Mouse (Mus musculus) heart, embryonic 15.5 days (tissue): ENCODE results near the gene Unc13c. TPM values are rescaled to one million over a fixed set of nuclear protein-coding genes. Genes with fewer than 3 reads are reported as not detected.

Experiments
- ATAC-seq: fragments of 200-750 bp; cut with Nextera tagmentation; replicated peaks from 2 replicates; pipeline ENCODE4 v1.8.0; 2017; ENCODE audit warnings: low read depth, moderate TSS enrichment; ENCODE audit not compliant: insufficient number of reproducible peaks, insufficient read depth, low FRiP score
- H3K27ac ChIP-seq: fragments of 300-500 bp; sonication (generic); 2 replicates; pipeline ENCODE4 v1.5.1; 2015; ENCODE audit warnings: mild to moderate bottlenecking, inconsistent platforms
- H3K27me3 ChIP-seq: fragments of 300-500 bp; sonication (generic); 2 replicates; pipeline ENCODE4 v1.6.1; 2015; ENCODE audit warnings: inconsistent platforms
- H3K36me3 ChIP-seq: fragments of 300-500 bp; sonication (generic); 2 replicates; pipeline ENCODE4 v1.6.1; 2015; ENCODE audit warnings: mild to moderate bottlenecking, inconsistent platforms
- H3K4me1 ChIP-seq: fragments of 300-500 bp; sonication (generic); replicated peaks from 2 replicates; pipeline ENCODE4 v1.6.1; 2015; ENCODE audit warnings: inconsistent platforms
- H3K4me2 ChIP-seq: fragments of 300-500 bp; sonication (generic); 2 replicates; pipeline ENCODE4 v1.6.1; 2015; ENCODE audit warnings: inconsistent platforms, mild to moderate bottlenecking, moderate library complexity
- H3K4me3 ChIP-seq: fragments of 300-500 bp; sonication (generic); 2 replicates; pipeline ENCODE4 v1.5.1; 2015; ENCODE audit warnings: mild to moderate bottlenecking, inconsistent platforms
- H3K9ac ChIP-seq: fragments of 300-500 bp; sonication (generic); 2 replicates; pipeline ENCODE4 v1.6.1; 2015; ENCODE audit warnings: mild to moderate bottlenecking, inconsistent platforms
- H3K9me3 ChIP-seq: fragments of 300-500 bp; sonication (generic); replicated peaks from 2 replicates; pipeline ENCODE4 v1.6.1; 2016; ENCODE audit warnings: inconsistent platforms
- WGBS: fragments of 180-500 bp; shearing (Covaris S2); methylation state at CpG from one replicate; pipeline ENCODE4 v1.1.7; 2015; ENCODE audit warnings: mixed read lengths; 5-methylcytosine and 5-hydroxymethylcytosine counted together
- polyA plus RNA-seq: library from polyadenylated mRNA; unstranded; fragments of >200 nt; fragmentation: Nextera tagmentation; extraction: Ambion mirVana; gene quantifications from 2 replicates; pipeline ENCODE4 v1.2.1, GENCODE M21; 2015

Unc13c gene
- polyA plus RNA-seq, 1 experiment from 2014 or later: 2.1 TPM

DNA sequence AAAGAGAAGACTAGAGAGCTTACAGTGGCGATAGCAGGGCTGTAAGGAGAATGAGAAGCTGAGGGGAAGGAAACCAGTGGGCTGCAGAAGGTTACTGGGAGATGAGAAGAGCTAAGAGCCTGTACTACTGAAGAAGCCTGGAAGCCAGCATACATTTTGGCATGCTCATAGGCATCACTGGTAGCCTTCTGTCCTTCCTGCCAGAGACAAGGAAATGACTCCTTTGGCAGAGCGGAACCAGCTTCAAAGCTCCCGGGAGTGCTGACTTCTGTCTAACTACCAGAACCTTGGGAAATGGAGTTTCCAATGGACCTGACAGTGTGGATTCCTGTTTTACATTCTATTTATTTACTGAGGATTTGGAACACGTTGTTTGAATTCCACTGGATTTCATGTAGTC is 244.0 kb downstream of the Unc13c start:
- Histone ChIP-seq H3K4me2 (no peak overlapping the region), H3K4me3 (no peak overlapping the region), H3K27me3 (no peaks in the 10 kb centered on the region), H3K36me3 (no peaks in the 10 kb centered on the region), H3K9ac (no peak overlapping the region), H3K27ac (no peak overlapping the region), H3K4me1 (0 out of 2 replicates have a peak, but pooled peaks cover 2% of the 10 kb centered on the region), H3K9me3 (no peaks in the 10 kb centered on the region)
- ATAC-seq: no peak
- WGBS: 82% methylated on average over 4 of the region's 4 CpGs

DNA sequence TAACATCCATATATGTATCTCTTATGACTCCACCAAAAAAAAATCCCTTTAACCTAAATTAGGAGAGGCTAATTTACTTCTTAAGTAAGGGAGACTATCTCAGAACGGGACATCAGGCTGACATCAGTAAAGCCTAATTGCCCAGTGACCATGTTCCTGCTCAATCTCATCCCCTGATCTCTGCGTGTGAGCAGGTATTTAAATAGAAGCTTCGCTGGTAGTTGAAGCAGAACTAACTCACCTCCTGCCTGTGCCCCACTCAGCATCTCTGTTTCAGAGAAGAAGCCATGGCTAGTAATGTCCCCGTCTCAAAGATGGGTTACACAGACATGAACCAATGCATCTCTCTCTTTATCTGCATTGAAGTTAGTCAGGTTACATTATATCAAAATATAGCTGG is 255.3 kb downstream of the Unc13c start:
- no peaks in the 10 kb centered on the region for H3K36me3 ChIP-seq
- H3K4me1 ChIP-seq: no peaks in the 10 kb centered on the region
- no peak overlapping the region for H3K4me2 ChIP-seq
- WGBS: 43% methylated on average over 4 of the region's 4 CpGs
- ATAC-seq: no peak
- no peak overlapping the region for H3K9ac ChIP-seq
- H3K27me3 ChIP-seq: no peaks in the 10 kb centered on the region
- H3K27ac ChIP-seq: no peak overlapping the region
- H3K4me3 ChIP-seq: no peak overlapping the region
- no peaks in the 10 kb centered on the region for H3K9me3 ChIP-seq

DNA sequence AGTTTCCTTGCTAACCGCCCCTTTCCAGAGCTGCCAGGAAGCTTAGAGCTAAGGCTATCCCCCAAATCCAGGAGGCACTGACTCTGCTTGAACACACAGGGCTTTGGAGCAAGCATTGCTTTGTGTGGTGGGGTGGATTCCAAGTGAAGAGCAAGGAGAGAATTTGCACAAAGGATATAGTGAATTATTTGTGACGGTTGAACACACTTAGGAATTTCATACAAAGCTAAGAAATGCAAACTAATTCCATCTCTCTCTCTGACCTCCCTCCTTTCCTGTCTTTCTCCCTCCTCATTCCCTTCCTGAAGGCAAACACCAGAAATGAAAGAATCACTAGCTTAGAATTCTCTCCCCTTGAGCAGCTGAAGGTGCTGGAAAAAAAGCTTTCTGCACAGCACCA is 271.7 kb downstream of the Unc13c start:
- Histone ChIP-seq H3K36me3 (no peaks in the 10 kb centered on the region), H3K4me3 (no peak overlapping the region), H3K4me1 (no peaks in the 10 kb centered on the region), H3K9me3 (no peaks in the 10 kb centered on the region), H3K27me3 (no peaks in the 10 kb centered on the region), H3K9ac (no peak overlapping the region), H3K27ac (no peak overlapping the region), H3K4me2 (no peak overlapping the region)
- WGBS: 70% methylated on average over 2 of the region's 2 CpGs
- no peak for ATAC-seq

DNA sequence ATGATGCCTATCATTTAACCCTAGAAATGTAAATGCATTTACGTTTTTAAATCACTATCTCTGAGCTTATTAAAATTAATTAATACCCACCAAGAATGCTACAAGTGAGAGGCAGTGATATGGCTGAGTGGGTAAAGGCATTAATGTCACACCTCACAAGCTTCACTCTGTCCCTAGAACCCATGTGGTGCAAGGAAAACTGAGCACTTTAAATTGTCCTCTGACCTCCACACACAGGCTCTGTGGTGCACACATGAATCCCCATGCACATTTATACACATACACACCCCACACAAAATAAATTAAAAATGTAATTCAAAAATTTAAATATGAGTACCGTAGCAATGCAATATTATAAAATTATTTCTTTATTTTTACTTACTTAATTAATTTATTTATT is 287.2 kb downstream of the Unc13c start:
- no peaks in the 10 kb centered on the region for H3K27me3 ChIP-seq
- no peak for ATAC-seq
- no peak overlapping the region for H3K27ac ChIP-seq
- H3K9ac ChIP-seq: no peak overlapping the region
- WGBS: 88% methylated on average over 2 of the region's 2 CpGs
- H3K36me3 ChIP-seq: no peaks in the 10 kb centered on the region
- H3K4me3 ChIP-seq: no peak overlapping the region
- H3K4me1 ChIP-seq: peaks cover 7% of the 10 kb centered on the region; the same call in 1 of the 2 replicates
- H3K4me2 ChIP-seq: no peak overlapping the region
- no peaks in the 10 kb centered on the region for H3K9me3 ChIP-seq

DNA sequence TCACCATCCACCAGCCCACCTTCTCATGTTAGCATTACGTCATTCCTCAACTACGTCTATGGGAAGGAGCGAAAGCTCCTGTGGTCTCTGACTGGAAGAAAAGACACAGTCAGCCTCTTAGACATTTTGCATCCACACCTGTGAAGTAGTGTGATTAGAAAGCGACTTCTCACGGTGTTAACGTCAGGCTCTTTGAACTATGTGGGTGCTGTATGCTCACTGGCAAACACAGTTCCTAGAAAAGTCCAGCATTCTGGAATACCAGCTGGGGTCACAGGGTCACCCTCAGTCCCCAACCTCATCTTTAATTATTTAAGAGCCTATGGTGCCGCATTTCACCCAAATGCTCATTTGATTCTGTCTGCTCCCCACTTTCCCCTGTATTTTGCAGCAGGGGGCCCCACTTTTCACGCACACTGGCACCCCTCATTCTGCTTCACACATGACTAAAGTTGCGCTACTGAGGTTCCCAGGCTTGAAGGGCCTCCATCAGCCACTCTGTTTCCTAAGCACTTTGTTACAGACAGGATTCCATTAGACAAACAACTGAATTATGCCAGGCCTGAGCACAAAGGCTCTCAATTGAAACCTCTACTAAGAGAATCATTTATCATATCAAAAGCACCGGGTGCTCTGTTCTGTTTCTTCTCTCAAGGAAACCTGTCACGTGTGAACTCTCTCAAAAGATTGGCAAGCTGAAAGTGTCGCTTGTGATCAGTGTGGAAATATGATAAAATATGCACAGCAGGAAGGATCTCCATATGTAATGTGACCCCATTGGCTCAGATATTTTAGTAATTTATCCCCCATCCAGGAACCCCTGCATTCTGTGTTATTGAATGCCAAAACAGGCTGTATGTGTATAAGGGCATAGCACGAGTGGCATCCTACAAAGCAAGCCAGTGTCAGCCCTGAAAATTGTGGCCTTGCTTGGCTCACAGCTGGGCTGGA is 287.9 kb downstream of the Unc13c start:
- H3K27ac ChIP-seq: no peak overlapping the region; the same call in 1 of the 2 replicates
- ATAC-seq: no peak
- no peak overlapping the region for H3K4me3 ChIP-seq
- WGBS: 60% methylated on average over 13 of the region's 13 CpGs
- H3K9ac ChIP-seq: no peak overlapping the region
- no peaks in the 10 kb centered on the region for H3K36me3 ChIP-seq
- peaks cover 7% of the 10 kb centered on the region; the same call in 1 of the 2 replicates for H3K4me1 ChIP-seq
- no peaks in the 10 kb centered on the region for H3K9me3 ChIP-seq
- H3K4me2 ChIP-seq: no peak overlapping the region
- no peaks in the 10 kb centered on the region for H3K27me3 ChIP-seq

DNA sequence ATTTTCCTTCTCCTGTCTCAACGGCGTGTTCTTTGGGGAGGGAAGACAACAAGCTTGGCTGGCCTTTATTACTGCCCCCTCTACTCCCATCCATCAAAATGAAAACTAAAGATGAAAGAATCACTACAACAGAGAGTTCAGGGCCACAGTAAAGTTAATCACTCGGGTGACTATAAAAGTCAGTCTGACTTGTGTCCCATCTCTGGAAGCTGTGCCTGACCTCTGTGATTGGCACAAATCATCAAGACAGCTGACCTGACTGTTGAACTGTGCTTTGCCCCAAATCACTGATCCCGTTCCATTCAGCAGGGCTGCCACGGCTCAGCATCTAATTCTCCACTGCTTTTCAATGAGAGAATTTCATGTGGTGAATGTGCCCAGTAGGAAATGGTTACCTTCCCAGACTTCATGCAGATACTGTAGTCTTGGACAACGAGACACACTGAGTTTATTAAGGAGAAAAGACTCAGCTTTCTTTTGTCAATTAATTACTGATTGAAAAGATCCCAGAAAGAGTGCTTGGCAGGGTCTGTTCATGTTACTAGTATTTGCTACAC is 297.0 kb downstream of the Unc13c start:
- Histone ChIP-seq H3K27me3 (no peaks in the 10 kb centered on the region), H3K36me3 (no peaks in the 10 kb centered on the region), H3K9ac (no peak overlapping the region), H3K9me3 (no peaks in the 10 kb centered on the region), H3K4me2 (no peak overlapping the region), H3K4me1 (no peaks in the 10 kb centered on the region), H3K4me3 (no peak overlapping the region), H3K27ac (no peak overlapping the region)
- 83% methylated on average over 6 of the region's 6 CpGs for WGBS
- ATAC-seq: no peak

DNA sequence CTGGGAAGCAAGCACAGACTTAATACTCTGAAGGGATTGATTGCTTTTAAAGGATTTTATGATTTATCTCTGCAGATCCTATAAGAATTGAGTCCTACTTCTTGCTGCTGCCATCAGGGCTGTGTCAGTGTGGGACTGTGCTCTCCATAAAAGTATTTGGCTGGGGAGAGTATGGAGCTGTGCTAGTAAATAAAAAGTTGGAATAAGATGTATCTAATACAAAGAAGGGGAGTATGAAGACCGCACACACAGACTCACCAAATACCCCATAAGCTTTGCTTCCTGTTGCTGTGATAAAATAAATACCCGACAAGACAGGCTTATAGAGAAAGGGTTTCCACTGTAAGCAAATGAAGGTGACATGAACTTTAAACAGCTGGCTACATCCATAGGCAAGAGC is 298.7 kb downstream of the Unc13c start:
- no peaks in the 10 kb centered on the region for H3K27me3 ChIP-seq

DNA sequence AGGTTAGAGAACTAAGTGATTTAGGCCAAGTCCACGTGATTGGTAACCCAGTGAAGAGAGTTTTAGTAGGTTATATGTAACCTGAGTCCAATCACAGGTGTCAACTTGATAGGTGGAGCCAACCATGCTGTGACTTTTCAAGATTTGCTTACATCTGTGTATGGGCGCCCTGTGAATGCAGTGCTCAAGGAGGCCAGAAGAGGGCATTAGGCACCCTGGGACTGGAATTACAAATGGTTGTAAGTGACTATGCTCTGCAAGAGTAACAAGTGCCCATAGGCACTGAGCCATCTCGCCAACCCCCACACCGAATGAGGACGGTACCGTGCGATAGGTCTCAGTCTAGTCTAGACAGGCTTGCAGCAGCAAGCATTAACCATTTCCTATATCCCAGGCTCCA is 305.9 kb downstream of the Unc13c start:
- Histone ChIP-seq H3K4me3 (no peak overlapping the region), H3K4me2 (no peak overlapping the region), H3K27ac (no peak overlapping the region), H3K9me3 (no peaks in the 10 kb centered on the region), H3K27me3 (no peaks in the 10 kb centered on the region), H3K36me3 (no peaks in the 10 kb centered on the region), H3K9ac (no peak overlapping the region), H3K4me1 (no peaks in the 10 kb centered on the region)
- no peak for ATAC-seq
- 91% methylated on average over 7 of the region's 7 CpGs for WGBS

More for the DNA sequence above, 298.7 kb downstream of the Unc13c start:
- Histone ChIP-seq H3K9me3 (no peaks in the 10 kb centered on the region), H3K4me1 (no peaks in the 10 kb centered on the region), H3K4me2 (no peak overlapping the region), H3K27ac (no peak overlapping the region), H3K4me3 (no peak overlapping the region), H3K9ac (no peak overlapping the region), H3K36me3 (no peaks in the 10 kb centered on the region)
- no peak for ATAC-seq
- WGBS: 71% methylated on average over 2 of the region's 2 CpGs

DNA sequence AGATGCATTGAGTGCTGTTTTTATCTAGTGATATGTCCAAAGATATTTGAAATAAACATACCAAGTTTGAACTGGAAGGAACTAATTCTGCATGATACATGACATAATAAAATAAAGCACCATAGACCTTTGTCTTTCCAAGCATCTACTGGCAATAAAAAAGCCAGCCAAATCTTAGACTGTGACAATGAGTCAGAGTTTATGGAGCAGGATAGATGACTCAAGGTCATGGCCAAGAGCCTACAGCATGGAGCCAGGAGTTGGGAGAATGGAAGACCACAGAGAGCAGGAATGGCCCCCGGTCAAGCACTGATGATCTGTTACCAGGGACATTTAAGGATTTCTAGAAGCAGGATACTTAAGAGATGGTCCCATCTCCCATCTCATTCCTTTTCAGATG is 319.7 kb downstream of the Unc13c start:
- H3K4me1 ChIP-seq: no peaks in the 10 kb centered on the region
- H3K4me3 ChIP-seq: no peak overlapping the region
- no peaks in the 10 kb centered on the region for H3K27me3 ChIP-seq
- no peaks in the 10 kb centered on the region for H3K36me3 ChIP-seq
- WGBS: 93% methylated on average over 1 of the region's 1 CpGs
- H3K4me2 ChIP-seq: no peak overlapping the region
- no peak for ATAC-seq
- H3K9ac ChIP-seq: no peak overlapping the region
- H3K27ac ChIP-seq: no peak overlapping the region
- no peaks in the 10 kb centered on the region; the same call in 1 of the 2 replicates for H3K9me3 ChIP-seq

DNA sequence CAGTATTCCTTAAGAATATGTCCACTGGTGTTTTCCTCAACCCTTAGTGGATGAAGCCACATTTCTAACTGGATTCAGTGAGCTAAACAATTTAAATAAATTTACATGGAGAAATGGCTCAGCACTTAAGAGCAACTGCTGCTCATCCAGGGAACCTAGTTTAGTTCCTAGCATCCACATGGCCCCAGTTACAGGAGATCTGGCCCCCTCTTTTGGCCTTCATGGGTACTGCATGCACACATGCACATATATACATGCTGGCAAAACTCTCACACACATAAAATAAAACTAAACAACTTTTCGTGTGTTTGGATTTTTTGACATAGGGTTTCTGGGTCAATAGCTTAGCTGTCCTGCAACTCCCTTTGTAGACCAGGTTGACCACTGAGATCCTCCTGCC is 330.6 kb downstream of the Unc13c start:
- WGBS: 88% methylated on average over 1 of the region's 1 CpGs
- H3K9me3 ChIP-seq: no peaks in the 10 kb centered on the region
- no peak overlapping the region for H3K9ac ChIP-seq
- no peak overlapping the region for H3K4me2 ChIP-seq
- no peak overlapping the region for H3K27ac ChIP-seq
- no peaks in the 10 kb centered on the region for H3K27me3 ChIP-seq
- no peak for ATAC-seq
- no peaks in the 10 kb centered on the region for H3K36me3 ChIP-seq
- no peaks in the 10 kb centered on the region for H3K4me1 ChIP-seq
- H3K4me3 ChIP-seq: no peak overlapping the region

DNA sequence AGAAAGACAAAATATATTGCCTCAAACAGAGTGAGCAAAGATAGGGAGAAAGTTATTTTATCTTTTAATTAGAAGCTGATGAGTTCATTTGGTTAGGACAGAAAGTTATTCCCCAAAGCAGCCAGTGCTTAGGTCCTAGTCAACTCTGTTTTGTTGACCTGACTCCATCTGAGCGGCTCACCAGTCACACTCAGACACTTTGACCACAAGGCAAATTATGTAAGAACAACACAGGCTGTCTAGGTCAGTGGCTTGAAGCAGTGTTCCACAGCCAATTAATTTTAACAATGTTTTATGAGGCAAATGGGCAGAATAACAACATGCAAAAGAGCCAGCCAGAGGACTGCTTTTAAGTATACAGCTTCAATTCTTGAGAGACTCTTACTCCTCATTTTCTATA is 343.6 kb downstream of the Unc13c start:
- 81% methylated on average over 1 of the region's 1 CpGs for WGBS
- no peak overlapping the region for H3K4me3 ChIP-seq
- H3K4me1 ChIP-seq: no peaks in the 10 kb centered on the region
- no peak overlapping the region for H3K9ac ChIP-seq
- ATAC-seq: no peak
- H3K27me3 ChIP-seq: no peaks in the 10 kb centered on the region
- H3K4me2 ChIP-seq: no peak overlapping the region
- H3K27ac ChIP-seq: no peak overlapping the region
- H3K9me3 ChIP-seq: no peaks in the 10 kb centered on the region
- H3K36me3 ChIP-seq: no peaks in the 10 kb centered on the region

DNA sequence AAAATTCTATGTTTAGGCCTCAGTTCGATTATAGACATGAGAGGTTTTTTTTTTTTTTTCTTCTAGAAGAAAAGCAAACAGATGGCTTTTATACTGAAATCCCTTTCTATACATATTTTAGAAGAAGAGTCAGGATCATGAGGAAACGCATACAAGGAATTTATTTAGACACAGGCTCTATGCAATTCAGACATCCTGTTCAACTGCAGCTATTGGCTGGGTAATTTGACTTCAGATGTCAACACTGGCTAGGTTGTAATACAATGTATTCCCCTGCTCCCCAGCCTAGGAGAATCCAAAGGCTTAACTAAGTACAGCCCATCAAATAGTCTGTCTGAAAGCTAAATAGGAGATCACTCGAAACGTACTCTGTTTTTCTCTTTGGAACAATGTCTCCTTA is 355.9 kb downstream of the Unc13c start:
- Histone ChIP-seq H3K27me3 (no peaks in the 10 kb centered on the region), H3K4me3 (no peak overlapping the region), H3K4me2 (no peak overlapping the region), H3K9me3 (no peaks in the 10 kb centered on the region), H3K9ac (no peak overlapping the region), H3K4me1 (no peaks in the 10 kb centered on the region), H3K27ac (no peak overlapping the region), H3K36me3 (no peaks in the 10 kb centered on the region)
- WGBS: 73% methylated on average over 4 of the region's 4 CpGs
- ATAC-seq: no peak
